Mouse (Mus musculus): Measurements from ENCODE around the gene Ksr2. TPM values are rescaled to one million over a fixed set of nuclear protein-coding genes. Genes with fewer than 3 reads are reported as not detected.
"Not testable (repeated sequence)": the region's sequence is repeated elsewhere in the genome, so short reads cannot be mapped to it uniquely, and the experiment has no call there.

The Ksr2 gene
- polyA plus RNA-seq, 1 experiment from 2014 or later = 0.01 TPM

DNA sequence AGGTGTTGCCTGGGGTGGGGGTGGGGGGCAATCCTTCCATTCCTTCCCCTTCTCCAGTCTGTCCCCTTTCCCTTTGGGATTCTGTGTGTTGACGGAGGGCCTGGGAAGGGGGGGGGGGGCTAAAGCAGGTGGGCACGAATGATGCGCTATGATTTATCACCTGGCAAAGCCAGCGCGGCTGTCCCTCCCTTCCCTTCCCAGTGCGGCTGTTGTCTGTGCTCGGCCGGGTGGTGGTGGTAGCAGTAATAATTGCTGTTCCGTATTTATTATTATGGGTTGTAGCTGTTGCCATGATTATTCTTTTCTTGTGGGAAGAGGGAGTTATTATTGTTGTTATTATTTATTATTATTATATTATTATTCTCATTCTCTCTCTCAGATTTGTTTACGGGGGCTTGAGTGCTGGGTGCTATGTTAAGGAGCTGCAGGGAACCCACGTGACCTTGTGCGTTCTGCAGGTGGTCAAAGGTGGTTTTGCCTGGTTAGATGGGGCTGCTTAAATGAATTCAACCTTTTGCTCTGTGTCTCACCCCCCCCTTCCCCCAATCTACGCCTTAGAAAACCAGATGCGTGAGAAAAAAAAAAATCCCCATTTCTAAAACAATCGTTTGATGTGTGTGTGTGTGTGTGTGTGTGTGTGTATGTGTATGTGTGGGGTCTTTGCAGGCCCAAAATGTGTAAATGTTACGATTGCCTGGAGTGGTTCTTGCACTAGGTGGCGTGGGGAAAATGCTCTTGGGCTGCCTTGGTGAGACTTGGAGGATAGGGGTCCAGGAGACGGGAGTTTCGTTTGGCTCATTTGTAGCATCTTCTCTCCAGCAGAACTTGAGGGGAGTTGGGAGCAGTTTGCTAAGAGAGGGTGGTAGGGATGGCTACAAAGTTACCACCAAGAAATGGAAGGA lies 1.5 kb downstream of the Ksr2 start:
- no peak overlapping the region for H3K4me3 ChIP-seq (ENCODE audit: low read depth, low read length)
- H3K27ac ChIP-seq (ENCODE audit: low read depth, low read length) = no peak overlapping the region
- no peak overlapping the region for H3K9ac ChIP-seq (ENCODE audit: low read depth, low read length)
- no peak for DNase-seq (ENCODE audit: low spot score)
- ATAC-seq (replicated peaks; ENCODE audit: low FRiP score) = no peak
- H3K4me1 ChIP-seq (replicated peaks; ENCODE audit: control insufficient read depth, insufficient read depth, low read length) = peaks cover 4% of the 10 kb centered on the region; the same call in 1 of the 2 replicates
- H3K27me3 ChIP-seq (replicated peaks; ENCODE audit: control insufficient read depth, insufficient read depth, low read length) = peaks cover 54% of the 10 kb centered on the region
- no peak overlapping the region for H3K4me2 ChIP-seq
- no peaks in the 10 kb centered on the region for H3K36me3 ChIP-seq (ENCODE audit: control insufficient read depth, insufficient read depth, low read length)
- H3K9me3 ChIP-seq (ENCODE audit: control insufficient read depth, low read length) = no peaks in the 10 kb centered on the region
- 39% methylated on average over 18 of the region's 19 CpGs for WGBS

DNA sequence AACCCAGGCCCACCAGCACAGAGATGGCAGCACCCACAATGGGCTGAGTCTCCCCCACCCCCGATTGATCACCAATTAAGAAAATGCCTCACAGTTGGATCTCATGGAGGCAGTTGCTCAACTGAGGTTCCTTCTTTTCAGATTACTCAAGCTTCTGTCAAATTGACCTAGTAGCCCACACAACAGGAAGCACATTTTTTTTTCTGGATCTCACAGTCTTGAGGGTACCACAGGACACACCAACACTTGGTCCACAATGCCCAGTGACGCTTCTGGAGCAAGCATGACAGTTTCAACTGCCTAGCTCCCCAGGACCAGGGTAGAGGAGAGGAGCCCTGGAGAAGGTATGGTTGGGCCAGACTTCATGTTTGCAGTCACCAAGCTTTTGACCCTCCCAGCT lies 3.6 kb downstream of the Ksr2 start:
- Histone ChIP-seq H3K27me3 (replicated peaks; ENCODE audit: control insufficient read depth, insufficient read depth, low read length) (peaks cover 43% of the 10 kb centered on the region), H3K9ac (ENCODE audit: low read depth, low read length) (no peak overlapping the region), H3K4me1 (replicated peaks; ENCODE audit: control insufficient read depth, insufficient read depth, low read length) (peaks cover 4% of the 10 kb centered on the region; the same call in 1 of the 2 replicates), H3K4me3 (ENCODE audit: low read depth, low read length) (no peak overlapping the region), H3K27ac (ENCODE audit: low read depth, low read length) (no peak overlapping the region), H3K9me3 (ENCODE audit: control insufficient read depth, low read length) (no peaks in the 10 kb centered on the region), H3K36me3 (ENCODE audit: control insufficient read depth, insufficient read depth, low read length) (no peaks in the 10 kb centered on the region), H3K4me2 (no peak overlapping the region)
- DNase-seq (ENCODE audit: low spot score) = no peak
- ATAC-seq (replicated peaks; ENCODE audit: low FRiP score) = no peak
- WGBS = 45% methylated on average over 2 of the region's 2 CpGs

DNA sequence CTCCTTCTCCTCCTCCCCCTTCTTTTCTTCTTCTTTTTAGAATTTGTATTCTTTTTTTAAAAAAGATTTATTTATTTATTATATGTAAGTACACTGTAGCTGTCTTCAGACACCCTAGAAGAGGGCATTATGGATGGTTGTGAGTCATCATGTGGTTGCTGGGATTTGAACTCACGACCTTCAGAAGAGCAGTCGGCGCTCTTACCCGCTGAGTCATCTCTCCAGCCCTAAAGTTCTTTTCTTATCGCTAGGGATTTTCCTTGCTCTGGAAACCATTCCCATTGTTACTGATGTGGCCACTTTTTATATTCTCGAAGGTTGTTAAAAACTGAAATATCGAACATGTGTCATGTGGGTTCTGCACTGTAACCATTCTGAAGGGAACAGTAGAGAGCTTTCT lies 19.7 kb downstream of the Ksr2 start:
- H3K36me3 ChIP-seq (ENCODE audit: control insufficient read depth, insufficient read depth, low read length); H3K4me1 ChIP-seq (replicated peaks; ENCODE audit: control insufficient read depth, insufficient read depth, low read length); H3K4me2 ChIP-seq; H3K27ac ChIP-seq (ENCODE audit: low read depth, low read length); H3K4me3 ChIP-seq (ENCODE audit: low read depth, low read length); H3K9ac ChIP-seq (ENCODE audit: low read depth, low read length); ATAC-seq (replicated peaks; ENCODE audit: low FRiP score); DNase-seq (ENCODE audit: low spot score); H3K27me3 ChIP-seq (replicated peaks; ENCODE audit: control insufficient read depth, insufficient read depth, low read length); H3K9me3 ChIP-seq (ENCODE audit: control insufficient read depth, low read length): not testable (repeated sequence)
- WGBS = 86% methylated on average over 7 of the region's 7 CpGs

DNA sequence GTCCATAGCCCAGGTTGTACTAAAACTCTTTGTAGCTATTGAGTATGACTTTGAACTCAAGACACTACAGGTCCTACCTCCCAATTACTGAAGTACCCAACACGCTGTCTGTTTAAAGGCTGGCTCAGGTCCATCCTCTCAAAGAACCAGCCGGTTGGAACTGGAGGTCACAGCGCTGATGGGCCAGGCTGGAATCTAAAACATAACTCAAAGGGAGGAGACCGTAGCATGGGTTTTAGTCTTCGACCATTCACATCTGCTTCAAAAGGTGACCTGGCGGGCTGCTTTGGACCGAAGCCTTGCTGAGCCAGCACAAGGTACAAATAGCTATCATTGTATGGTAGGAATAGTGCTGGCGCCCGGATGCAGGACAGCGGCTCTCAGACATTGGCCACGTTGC lies 26.5 kb downstream of the Ksr2 start:
- no peak overlapping the region for H3K27ac ChIP-seq (ENCODE audit: low read depth, low read length)
- no peak for DNase-seq (ENCODE audit: low spot score)

DNA sequence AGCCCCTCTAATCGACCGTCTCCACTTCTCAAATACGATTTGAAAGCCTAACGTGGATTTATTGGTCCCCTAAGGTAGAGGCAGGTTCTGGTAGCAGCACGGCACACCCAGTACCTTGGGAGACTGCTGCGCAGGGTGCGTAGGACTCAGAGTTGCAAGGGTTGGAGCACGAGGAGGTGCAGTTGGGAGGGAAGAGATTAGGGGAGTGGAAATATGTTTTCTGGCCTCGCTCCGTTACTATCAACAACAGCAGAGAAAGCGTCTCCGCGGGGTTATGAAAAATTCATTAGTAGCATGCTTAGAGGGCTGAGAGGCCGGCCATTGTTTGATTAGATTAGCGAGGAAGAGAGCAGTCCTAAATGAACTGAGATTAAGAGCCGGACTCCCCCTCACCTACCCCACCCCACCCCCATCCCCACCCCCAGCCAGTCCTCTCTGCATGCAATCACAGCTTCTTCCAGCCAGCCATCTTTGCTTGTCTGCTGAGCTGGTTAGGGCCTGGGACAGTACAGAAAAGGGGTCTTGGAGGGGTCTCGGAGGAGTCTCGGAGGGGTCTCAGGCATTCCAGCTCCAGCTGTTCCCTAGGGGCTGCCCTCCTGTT lies 27.5 kb downstream of the Ksr2 start:
- no peak overlapping the region for H3K27ac ChIP-seq (ENCODE audit: low read depth, low read length)
- ATAC-seq (replicated peaks; ENCODE audit: low FRiP score) (no peak), DNase-seq (ENCODE audit: low spot score) (no peak)
- no peaks in the 10 kb centered on the region for H3K4me1 ChIP-seq (replicated peaks; ENCODE audit: control insufficient read depth, insufficient read depth, low read length)
- H3K9ac ChIP-seq (ENCODE audit: low read depth, low read length) = no peak overlapping the region
- H3K27me3 ChIP-seq (replicated peaks; ENCODE audit: control insufficient read depth, insufficient read depth, low read length) = no peaks in the 10 kb centered on the region; the same call in 1 of the 2 replicates
- no peaks in the 10 kb centered on the region for H3K36me3 ChIP-seq (ENCODE audit: control insufficient read depth, insufficient read depth, low read length)
- no peaks in the 10 kb centered on the region for H3K9me3 ChIP-seq (ENCODE audit: control insufficient read depth, low read length)
- no peak overlapping the region for H3K4me3 ChIP-seq (ENCODE audit: low read depth, low read length)
- WGBS = 60% methylated on average over 18 of the region's 18 CpGs
- H3K4me2 ChIP-seq = no peak overlapping the region

More for the DNA sequence above, 26.5 kb downstream of the Ksr2 start:
- Histone ChIP-seq H3K36me3 (ENCODE audit: control insufficient read depth, insufficient read depth, low read length) (no peaks in the 10 kb centered on the region), H3K4me3 (ENCODE audit: low read depth, low read length) (no peak overlapping the region), H3K9me3 (ENCODE audit: control insufficient read depth, low read length) (no peaks in the 10 kb centered on the region), H3K4me1 (replicated peaks; ENCODE audit: control insufficient read depth, insufficient read depth, low read length) (no peaks in the 10 kb centered on the region), H3K27me3 (replicated peaks; ENCODE audit: control insufficient read depth, insufficient read depth, low read length) (no peaks in the 10 kb centered on the region; the same call in 1 of the 2 replicates), H3K4me2 (no peak overlapping the region), H3K9ac (ENCODE audit: low read depth, low read length) (no peak overlapping the region)
- ATAC-seq (replicated peaks; ENCODE audit: low FRiP score) = no peak
- 88% methylated on average over 11 of the region's 11 CpGs for WGBS

DNA sequence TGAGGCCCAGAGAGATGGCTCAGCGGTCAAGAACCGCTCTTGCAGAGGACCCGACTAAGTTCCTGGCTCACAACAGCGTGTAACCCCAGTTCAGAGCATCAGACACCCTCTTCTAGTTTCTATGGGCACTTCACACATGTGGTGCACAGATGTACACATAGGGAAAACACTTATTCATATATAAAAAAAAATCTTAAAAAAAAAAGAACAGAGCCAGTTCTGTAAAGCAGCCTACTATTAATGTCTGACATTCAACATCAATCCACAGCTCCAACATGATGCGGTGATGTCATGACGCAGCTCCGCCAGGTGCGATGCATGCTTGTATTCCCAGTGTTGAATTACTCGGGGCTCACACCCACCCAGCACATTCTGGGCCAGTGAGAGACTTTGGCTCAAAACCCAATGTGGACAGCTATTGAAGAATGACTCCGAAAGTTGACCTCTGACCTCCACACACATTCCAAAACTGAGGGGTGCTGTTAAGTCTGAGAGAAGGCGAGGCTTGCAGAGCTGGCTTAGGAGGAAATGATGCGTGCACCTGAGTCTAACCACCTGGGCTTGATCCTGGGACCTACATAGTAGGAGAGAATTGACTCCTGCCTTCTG lies 28.5 kb downstream of the Ksr2 start:
- no peaks in the 10 kb centered on the region for H3K4me1 ChIP-seq (replicated peaks; ENCODE audit: control insufficient read depth, insufficient read depth, low read length)
- no peaks in the 10 kb centered on the region for H3K36me3 ChIP-seq (ENCODE audit: control insufficient read depth, insufficient read depth, low read length)
- no peak overlapping the region for H3K4me3 ChIP-seq (ENCODE audit: low read depth, low read length)
- 85% methylated on average over 12 of the region's 12 CpGs for WGBS
- no peak; the same call in 1 of the 2 replicates for ATAC-seq (replicated peaks; ENCODE audit: low FRiP score)
- no peak overlapping the region for H3K9ac ChIP-seq (ENCODE audit: low read depth, low read length)
- DNase-seq (ENCODE audit: low spot score) = no peak
- H3K9me3 ChIP-seq (ENCODE audit: control insufficient read depth, low read length) = no peaks in the 10 kb centered on the region
- no peak overlapping the region for H3K27ac ChIP-seq (ENCODE audit: low read depth, low read length)
- no peaks in the 10 kb centered on the region for H3K27me3 ChIP-seq (replicated peaks; ENCODE audit: control insufficient read depth, insufficient read depth, low read length)
- H3K4me2 ChIP-seq = no peak overlapping the region

DNA sequence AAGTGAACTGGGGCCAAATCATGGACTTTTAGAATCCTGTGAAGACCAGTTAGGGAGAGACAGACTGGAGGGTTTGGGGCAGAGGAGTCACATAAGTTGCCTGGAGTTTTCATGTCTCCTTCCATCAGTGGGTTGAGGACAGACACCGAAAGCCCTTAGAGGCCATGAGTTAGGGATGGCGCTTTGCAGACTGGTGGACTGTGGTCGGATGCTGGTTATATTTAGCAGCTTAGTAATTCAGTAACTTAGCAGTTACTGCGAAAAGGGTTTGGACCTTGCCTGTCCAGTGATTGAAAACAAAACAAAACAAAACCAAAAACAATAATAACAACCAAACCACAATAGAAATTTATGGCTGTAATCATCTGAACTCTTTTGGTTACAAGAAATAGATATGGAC lies 29.3 kb downstream of the Ksr2 start:
- no peak overlapping the region for H3K4me2 ChIP-seq
- H3K4me1 ChIP-seq (replicated peaks; ENCODE audit: control insufficient read depth, insufficient read depth, low read length) = no peaks in the 10 kb centered on the region
- 85% methylated on average over 4 of the region's 4 CpGs for WGBS
- DNase-seq (ENCODE audit: low spot score) (no peak), ATAC-seq (replicated peaks; ENCODE audit: low FRiP score) (no peak)
- H3K9ac ChIP-seq (ENCODE audit: low read depth, low read length) = no peak overlapping the region
- no peak overlapping the region for H3K27ac ChIP-seq (ENCODE audit: low read depth, low read length)
- H3K9me3 ChIP-seq (ENCODE audit: control insufficient read depth, low read length) = no peaks in the 10 kb centered on the region
- H3K4me3 ChIP-seq (ENCODE audit: low read depth, low read length) = no peak overlapping the region
- H3K36me3 ChIP-seq (ENCODE audit: control insufficient read depth, insufficient read depth, low read length) = no peaks in the 10 kb centered on the region
- no peaks in the 10 kb centered on the region for H3K27me3 ChIP-seq (replicated peaks; ENCODE audit: control insufficient read depth, insufficient read depth, low read length)

DNA sequence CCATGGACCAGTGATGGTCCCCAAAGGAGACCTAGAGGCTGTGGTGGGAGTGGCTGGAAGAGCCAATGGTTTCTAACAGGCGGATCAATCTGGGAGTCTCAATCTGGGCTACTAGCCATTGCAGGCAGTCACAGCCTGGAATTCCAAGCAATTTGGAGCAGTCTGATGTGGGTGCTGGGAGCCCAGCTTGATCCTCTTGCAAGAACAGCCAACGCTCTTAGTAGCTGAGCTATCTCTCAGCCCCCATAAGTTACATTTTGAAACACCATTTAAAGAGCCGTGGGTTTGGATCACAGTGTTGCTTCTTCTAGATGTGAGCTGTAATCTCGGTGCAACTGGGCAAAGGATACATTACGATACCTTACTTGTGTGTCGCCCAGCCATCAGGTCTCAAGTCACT lies 30.1 kb downstream of the Ksr2 start:
- 86% methylated on average over 6 of the region's 6 CpGs for WGBS
- DNase-seq (ENCODE audit: low spot score) = no peak
- H3K4me3 ChIP-seq (ENCODE audit: low read depth, low read length) = no peak overlapping the region
- H3K4me2 ChIP-seq = no peak overlapping the region
- H3K4me1 ChIP-seq (replicated peaks; ENCODE audit: control insufficient read depth, insufficient read depth, low read length) = no peaks in the 10 kb centered on the region
- H3K27me3 ChIP-seq (replicated peaks; ENCODE audit: control insufficient read depth, insufficient read depth, low read length) = no peaks in the 10 kb centered on the region
- H3K9me3 ChIP-seq (ENCODE audit: control insufficient read depth, low read length) = no peaks in the 10 kb centered on the region
- no peaks in the 10 kb centered on the region for H3K36me3 ChIP-seq (ENCODE audit: control insufficient read depth, insufficient read depth, low read length)
- no peak for ATAC-seq (replicated peaks; ENCODE audit: low FRiP score)
- H3K27ac ChIP-seq (ENCODE audit: low read depth, low read length) = no peak overlapping the region
- H3K9ac ChIP-seq (ENCODE audit: low read depth, low read length) = no peak overlapping the region
